Mouse (Mus musculus): ENCODE measurements around the gene Hist2h4. TPM values are rescaled to one million over a fixed set of nuclear protein-coding genes. Genes with fewer than 3 reads are reported as not detected.
A peak's percentile ranks its signal among the peaks of the same experiment; 100 is the strongest.
"Not testable (repeated sequence)": the region's sequence is repeated elsewhere in the genome, so short reads cannot be mapped to it uniquely, and the experiment has no call there.

Gene Hist2h4
- polyA plus RNA-seq, 1 experiment from 2014 or later: 5.2 TPM

DNA sequence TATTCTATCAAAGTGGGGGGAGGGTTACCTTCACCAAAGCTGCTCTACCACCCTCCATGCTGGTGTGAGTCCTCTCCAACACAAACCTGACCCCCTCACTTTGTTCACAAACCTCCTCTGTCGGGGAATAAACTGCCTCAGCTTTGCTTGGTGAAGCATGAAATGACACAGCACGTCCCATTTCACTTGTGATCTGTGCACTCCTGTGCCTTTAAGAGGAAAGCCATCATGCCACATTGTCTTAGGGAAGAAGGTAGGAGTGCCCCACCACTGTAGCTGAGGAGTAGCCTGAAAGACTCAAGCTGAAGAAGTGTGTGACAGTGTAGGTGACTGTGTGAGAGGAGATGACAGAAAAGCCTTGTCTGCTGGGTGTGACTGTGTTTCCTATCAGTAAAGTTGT is 37.7 kb downstream of the Hist2h4 start:
- no peak overlapping the region for H3K4me3 ChIP-seq

GRCm38 (mm10) chr3:96222774-96223173 is 40.3 kb downstream of the Hist2h4 start:
- Histone ChIP-seq H3K9me3 (no peaks in the 10 kb centered on the region), H3K27me3 (no peaks in the 10 kb centered on the region), H3K36me3 (no peaks in the 10 kb centered on the region), H3K4me1 (replicated peaks) (peaks cover 45% of the 10 kb centered on the region), H3K9ac (no peak overlapping the region), H3K4me3 (no peak overlapping the region), H3K4me2 (peak overlapping the region; percentile 86; the same call in 1 of the 2 replicates), H3K27ac (no peak overlapping the region)
- ATAC-seq (ENCODE audit: low FRiP score): no peak
- WGBS: 95% methylated on average over 4 of the region's 4 CpGs

More for the DNA sequence above, 37.7 kb downstream of the Hist2h4 start:
- Histone ChIP-seq H3K4me1 (replicated peaks) (peaks cover 36% of the 10 kb centered on the region), H3K36me3 (no peaks in the 10 kb centered on the region), H3K4me2 (no peak overlapping the region), H3K9ac (peak overlapping the region; percentile 2; the same call in 1 of the 2 replicates), H3K27me3 (no peaks in the 10 kb centered on the region), H3K27ac (no peak overlapping the region), H3K9me3 (no peaks in the 10 kb centered on the region)
- WGBS: 19% methylated on average over 2 of the region's 2 CpGs
- ATAC-seq (ENCODE audit: low FRiP score): no peak

- Histone ChIP-seq H3K4me2 (peak overlapping the region; percentile 86), H3K4me3 (peak overlapping the region; percentile 57), H3K9ac (peak overlapping the region; percentile 82), H3K9me3 (no peaks in the 10 kb centered on the region), H3K27ac (peak overlapping the region; percentile 98), H3K4me1 (replicated peaks) (peaks cover 45% of the 10 kb centered on the region), H3K36me3 (no peaks in the 10 kb centered on the region), H3K27me3 (no peaks in the 10 kb centered on the region)
- WGBS: 18% methylated on average over 9 of the region's 9 CpGs
- no peak for ATAC-seq (ENCODE audit: low FRiP score)
Observed at GRCm38 (mm10) chr3:96221640-96222038, 41.5 kb downstream of the Hist2h4 start.

- Histone ChIP-seq H3K4me3 (peak within 1 kb of the TSS; percentile 57), H3K4me1 (replicated peaks) (peaks cover 45% of the 10 kb centered on the region), H3K36me3 (no peaks in the 10 kb centered on the region), H3K4me2 (peak within 1 kb of the TSS; percentile 86), H3K27ac (peak within 1 kb of the TSS; percentile 98), H3K9me3 (no peaks in the 10 kb centered on the region), H3K9ac (peak within 1 kb of the TSS; percentile 82), H3K27me3 (0 out of 2 replicates have a peak, but pooled peaks cover 3% of the 10 kb centered on the region)
- under 1% methylated on average over 43 of the region's 43 CpGs for WGBS
- peak; percentile 79 for ATAC-seq (ENCODE audit: low FRiP score)
Observed at GRCm38 (mm10) chr3:96220765-96221639, 42.1 kb downstream of the Hist2h4 start, which contains the start of the genes Hist2h2ac and Hist2h2be. Hist2h2ac (minus strand) TSS chr3:96220880. Hist2h2be (plus strand) TSS chr3:96221119.

GRCm38 (mm10) chr3:96220131-96220764 is 42.9 kb downstream of the Hist2h4 start:
- Histone ChIP-seq H3K4me3 (peak overlapping the region; percentile 57), H3K9ac (peak overlapping the region; percentile 82), H3K27ac (peak overlapping the region; percentile 98), H3K4me1 (replicated peaks) (peaks cover 41% of the 10 kb centered on the region), H3K4me2 (peak overlapping the region; percentile 86)
- H3K27me3 ChIP-seq, H3K9me3 ChIP-seq, H3K36me3 ChIP-seq: not testable (repeated sequence)
- peak; percentile 6; the same call in 1 of the 2 replicates for ATAC-seq (ENCODE audit: low FRiP score)
- under 1% methylated on average over 43 of the region's 47 CpGs for WGBS

GRCm38 (mm10) chr3:96219661-96220130 is 43.4 kb downstream of the Hist2h4 start, which contains the start of the genes Bola1 and Hist2h2ab:
Bola1 (minus strand) TSS chr3:96219709.
Hist2h2ab (plus strand) TSS chr3:96219865.
- Histone ChIP-seq H3K9ac (peak within 1 kb of the TSS; percentile 82), H3K4me1 (replicated peaks) (peaks cover 41% of the 10 kb centered on the region), H3K27me3 (0 out of 2 replicates have a peak, but pooled peaks cover 7% of the 10 kb centered on the region), H3K4me3 (peak within 1 kb of the TSS; percentile 57), H3K36me3 (no peaks in the 10 kb centered on the region), H3K27ac (peak within 1 kb of the TSS; percentile 98), H3K4me2 (peak within 1 kb of the TSS; percentile 86), H3K9me3 (no peaks in the 10 kb centered on the region)
- ATAC-seq (ENCODE audit: low FRiP score): peak; percentile 93
- WGBS: under 1% methylated on average over 37 of the region's 37 CpGs

DNA sequence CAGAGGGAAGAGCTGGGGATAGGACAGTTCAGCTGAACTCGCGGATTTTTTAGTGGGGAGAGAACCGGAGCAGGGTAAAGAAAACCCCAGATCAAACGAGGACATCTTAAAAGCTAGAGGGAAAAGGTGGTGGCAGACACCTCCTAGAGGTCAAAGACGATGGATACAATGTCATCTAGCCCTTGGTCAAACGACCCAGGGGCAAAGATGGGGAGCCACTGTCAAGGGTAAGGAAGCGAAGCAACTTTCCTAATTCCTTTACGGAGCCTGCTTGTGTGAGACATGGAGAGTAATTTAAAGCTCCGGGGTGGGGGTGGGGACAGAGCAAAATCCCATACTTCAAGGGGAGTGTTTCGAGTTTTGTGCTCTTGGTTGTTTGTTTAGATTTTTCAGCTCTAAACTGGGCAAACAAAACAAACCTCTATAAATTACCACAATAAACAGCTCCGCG is 43.9 kb downstream of the Hist2h4 start:
- 1% methylated on average over 12 of the region's 12 CpGs for WGBS

More for the DNA sequence above, 43.9 kb downstream of the Hist2h4 start:
- peak overlapping the region; percentile 57 for H3K4me3 ChIP-seq
- peak overlapping the region; percentile 82 for H3K9ac ChIP-seq
- H3K27ac ChIP-seq: peak overlapping the region; percentile 98
- H3K4me1 ChIP-seq (replicated peaks): peaks cover 40% of the 10 kb centered on the region
- no peaks in the 10 kb centered on the region for H3K36me3 ChIP-seq
- H3K4me2 ChIP-seq: peak overlapping the region; percentile 86
- 0 out of 2 replicates have a peak, but pooled peaks cover 7% of the 10 kb centered on the region for H3K27me3 ChIP-seq
- ATAC-seq (ENCODE audit: low FRiP score): peak; percentile 53
- no peaks in the 10 kb centered on the region for H3K9me3 ChIP-seq

Small RNA genes lying within 50 kb of the gene (microRNA-seq; reads per million reads assigned to microRNA genes)
- not detected for gene Gm44492
- not detected for gene Gm47311
- gene Gm47313: not detected

Other genes starting within 250 kb of the Hist2h4 start
- 62.9 and 64.0 TPM in 2 replicates for gene Vps45, start 204.8 kb downstream of the Hist2h4 start, polyA plus RNA-seq (2015; fragmentation: Nextera tagmentation; extraction: Ambion mirVana)
- 11.0 and 13.6 TPM in 2 replicates for gene Otud7b, start 158.8 kb downstream of the Hist2h4 start, polyA plus RNA-seq (2015; fragmentation: Nextera tagmentation; extraction: Ambion mirVana)
- gene Mtmr11, start 101.3 kb downstream of the Hist2h4 start, polyA plus RNA-seq (2015; fragmentation: Nextera tagmentation; extraction: Ambion mirVana): 11.5 and 12.8 TPM in 2 replicates
- gene Sf3b4, start 91.0 kb downstream of the Hist2h4 start, polyA plus RNA-seq (2015; fragmentation: Nextera tagmentation; extraction: Ambion mirVana): 149 and 151 TPM in 2 replicates
- 84.0 and 88.7 TPM in 2 replicates for gene Sv2a, start 82.2 kb downstream of the Hist2h4 start, polyA plus RNA-seq (2015; fragmentation: Nextera tagmentation; extraction: Ambion mirVana)
- 64.0 and 65.6 TPM in 2 replicates for gene Bola1, start 43.6 kb downstream of the Hist2h4 start, polyA plus RNA-seq (2015; fragmentation: Nextera tagmentation; extraction: Ambion mirVana)
- 1.0 TPM in 1 of 2 replicates, not detected in the other for gene Hist2h2ab, start 43.4 kb downstream of the Hist2h4 start, polyA plus RNA-seq (2015; fragmentation: Nextera tagmentation; extraction: Ambion mirVana)
- 3.1 and 3.6 TPM in 2 replicates for gene Hist2h2ac, start 42.4 kb downstream of the Hist2h4 start, polyA plus RNA-seq (2015; fragmentation: Nextera tagmentation; extraction: Ambion mirVana)
- 4.3 TPM in 2 replicates for gene Hist2h2be, start 42.2 kb downstream of the Hist2h4 start, polyA plus RNA-seq (2015; fragmentation: Nextera tagmentation; extraction: Ambion mirVana)
- 4.1 and 5.3 TPM in 2 replicates for gene Hist2h3c2, start 24.2 kb downstream of the Hist2h4 start, polyA plus RNA-seq (2015; fragmentation: Nextera tagmentation; extraction: Ambion mirVana)
- gene Hist2h2aa2, start 23.0 kb downstream of the Hist2h4 start, polyA plus RNA-seq (2015; fragmentation: Nextera tagmentation; extraction: Ambion mirVana): 64.9 and 67.2 TPM in 2 replicates
- 15.6 and 29.2 TPM in 2 replicates for gene Hist2h2aa1, start 17.8 kb downstream of the Hist2h4 start, polyA plus RNA-seq (2015; fragmentation: Nextera tagmentation; extraction: Ambion mirVana)
- gene Hist2h3c1, start 16.6 kb downstream of the Hist2h4 start, polyA plus RNA-seq (2015; fragmentation: Nextera tagmentation; extraction: Ambion mirVana): 0.62 TPM in 1 of 2 replicates, not detected in the other
- 19.6 and 22.4 TPM in 2 replicates for gene Hist2h3b, start 5.3 kb upstream of the Hist2h4 start, polyA plus RNA-seq (2015; fragmentation: Nextera tagmentation; extraction: Ambion mirVana)
- 2.7 and 3.4 TPM in 2 replicates for gene Hist2h2bb, start 6.4 kb upstream of the Hist2h4 start, polyA plus RNA-seq (2015; fragmentation: Nextera tagmentation; extraction: Ambion mirVana)
- 1.5 and 1.7 TPM in 2 replicates for gene Fcgr1, start 30.7 kb upstream of the Hist2h4 start, polyA plus RNA-seq (2015; fragmentation: Nextera tagmentation; extraction: Ambion mirVana)
- gene BC107364, start 189.0 kb upstream of the Hist2h4 start, polyA plus RNA-seq (2015; fragmentation: Nextera tagmentation; extraction: Ambion mirVana): not detected in 2 replicates